Mouse (Mus musculus) layer of hippocampus, postnatal 14 days (tissue): ENCODE data around the gene Scel. TPM values are rescaled to one million over a fixed set of nuclear protein-coding genes. Genes with fewer than 3 reads are reported as not detected.
A peak's percentile ranks its signal among the peaks of the same experiment; 100 is the strongest.
"Not testable (repeated sequence)": the region's sequence is repeated elsewhere in the genome, so short reads cannot be mapped to it uniquely, and the experiment has no call there.

ENCODE experiments used
- DNase-seq, 2 experiments: peaks; one replicate each; pipeline ENCODE4 v3.0.0; 2021 to 2022; ENCODE audit warnings: low spot score in 2 of 2, mixed read lengths in 1 of 2
- long read RNA-seq, 2 experiments: library from polyadenylated mRNA; stranded (forward); transcript quantifications; one replicate each; pipeline ENCODE4 v2.0.0; 2021
- total RNA-seq, 2 experiments: library from RNA; stranded (reverse); gene quantifications; 2 replicates each; pipeline ENCODE4 v1.2.3; 2021

Scel gene
- total RNA-seq: 1 to 10 TPM in 1 of 2 experiments, under 1 TPM in 1; 0.55 to 1.1 TPM
- long read RNA-seq, experiment 1: 0 reads
- long read RNA-seq, experiment 2: 0 reads

DNA sequence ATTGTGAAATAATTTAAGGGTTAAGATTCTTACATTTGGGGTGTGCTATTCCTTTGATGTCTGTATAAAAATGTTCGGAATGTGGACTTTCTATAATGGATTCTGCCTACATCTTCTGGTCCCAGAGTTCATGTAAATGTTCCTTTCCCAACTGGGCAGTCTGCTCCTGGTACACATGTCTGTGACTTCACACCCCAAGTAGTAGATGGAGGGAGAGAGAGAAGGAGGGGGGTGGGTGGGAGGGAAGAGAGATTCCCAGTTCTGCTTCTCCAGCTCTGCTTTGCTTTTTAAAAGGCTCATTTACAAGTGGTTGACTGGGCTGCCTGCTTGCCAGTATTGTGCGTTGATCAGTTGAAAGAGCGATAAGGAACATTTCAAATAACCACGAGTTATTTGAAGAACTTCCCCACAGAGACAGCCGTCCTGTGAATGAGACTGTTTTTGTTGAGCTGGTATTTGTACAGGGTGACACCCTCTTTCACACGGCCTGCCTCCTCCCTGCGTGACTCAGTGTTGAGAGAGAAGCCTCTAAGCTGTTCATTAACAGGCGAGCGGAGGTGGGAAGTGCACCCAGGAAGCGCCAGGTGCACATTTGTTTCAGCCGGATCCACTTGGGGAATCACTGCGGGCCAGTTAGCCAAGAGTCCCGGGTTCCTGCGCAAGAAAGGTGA lies at the start of gene Scel:
Gene Scel, plus strand, starts transcription at position 541 of the 671 bp plus-strand sequence.
- no peak for DNase-seq

DNA sequence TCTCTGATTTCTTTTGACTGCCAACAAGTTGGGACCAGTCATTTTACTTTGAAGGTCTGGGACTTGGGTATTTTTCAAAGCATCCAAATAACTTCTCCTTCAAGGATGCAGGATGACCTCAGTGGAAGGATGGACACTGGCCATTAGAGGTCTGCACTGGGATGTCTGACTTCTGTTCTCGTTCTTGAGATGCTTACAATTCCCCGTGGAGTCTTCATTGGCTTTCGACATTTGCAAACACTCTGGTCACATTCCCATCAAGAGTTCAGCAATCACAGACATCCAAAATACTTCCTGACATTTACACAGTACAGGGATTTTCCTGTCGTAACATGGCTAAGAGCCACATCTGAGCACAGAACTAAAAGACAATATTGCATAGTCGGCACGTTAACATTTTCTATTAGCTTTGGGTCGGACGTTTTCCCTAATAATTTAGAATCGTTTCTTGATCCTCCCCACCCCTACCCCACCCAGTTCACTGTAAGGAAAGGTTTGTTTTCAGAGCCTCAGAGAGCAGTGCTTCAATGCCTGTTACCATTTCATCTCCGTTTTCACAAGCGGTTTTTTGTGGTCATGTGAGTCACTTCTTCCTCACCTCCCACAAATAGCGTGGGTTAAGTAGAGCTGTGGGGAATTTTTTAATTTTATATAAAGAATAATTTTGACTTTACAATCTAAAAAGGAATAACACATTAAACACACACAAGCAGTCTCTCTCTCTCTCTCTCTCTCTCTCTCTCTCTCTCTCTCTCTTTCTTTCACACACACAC lies 44.3 kb upstream of the Scel start:
- DNase-seq: no peak

- peak; percentile 56 to 91 for DNase-seq
Measured at GRCm38 (mm10) chr14:103469464-103470015, 43.6 kb upstream of the Scel start.

DNA sequence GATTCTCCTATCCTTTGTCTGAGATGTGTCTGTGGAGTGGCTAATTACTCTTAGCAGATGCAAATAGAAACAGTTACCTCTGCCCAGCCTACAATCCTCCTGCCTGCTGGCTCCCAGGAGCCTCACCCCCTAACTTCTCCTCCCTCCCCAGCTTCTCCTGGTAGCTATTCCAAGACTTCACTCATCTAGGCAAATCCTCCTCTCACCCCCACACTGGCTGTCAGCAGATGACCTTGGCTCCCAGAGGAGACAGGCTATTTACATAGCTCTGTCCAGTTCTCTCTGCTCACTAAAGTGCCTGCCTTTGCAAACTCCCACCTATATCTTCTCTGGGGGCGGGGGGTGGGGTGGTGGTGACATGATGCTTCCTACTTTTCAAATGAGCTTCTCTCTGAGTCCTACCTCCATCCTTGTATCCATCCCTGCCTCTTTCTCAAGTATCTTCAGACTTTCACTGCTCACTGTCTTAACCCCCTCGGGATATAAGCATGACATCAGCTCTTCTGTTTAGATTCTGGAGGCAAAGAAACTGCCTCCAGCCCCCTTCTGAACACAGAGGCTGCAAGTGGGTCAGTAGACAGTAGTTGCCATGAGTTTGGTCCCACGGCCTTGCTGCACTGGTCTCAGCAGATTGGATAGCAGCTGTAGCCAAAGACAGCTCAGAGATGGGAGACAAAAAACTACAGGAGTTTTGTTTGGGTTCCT lies 41.9 kb upstream of the Scel start:
- DNase-seq: no peak

- DNase-seq: peak; percentile 65 to 77
Measured at GRCm38 (mm10) chr14:103471806-103472553, 41.2 kb upstream of the Scel start.

- DNase-seq: no peak
Measured at GRCm38 (mm10) chr14:103472554-103472905, 40.6 kb upstream of the Scel start.

- DNase-seq: no peak
Measured at GRCm38 (mm10) chr14:103475312-103475711, 37.8 kb upstream of the Scel start.

GRCm38 (mm10) chr14:103476232-103476631 lies 36.9 kb upstream of the Scel start:
- DNase-seq: not testable (repeated sequence)

DNA sequence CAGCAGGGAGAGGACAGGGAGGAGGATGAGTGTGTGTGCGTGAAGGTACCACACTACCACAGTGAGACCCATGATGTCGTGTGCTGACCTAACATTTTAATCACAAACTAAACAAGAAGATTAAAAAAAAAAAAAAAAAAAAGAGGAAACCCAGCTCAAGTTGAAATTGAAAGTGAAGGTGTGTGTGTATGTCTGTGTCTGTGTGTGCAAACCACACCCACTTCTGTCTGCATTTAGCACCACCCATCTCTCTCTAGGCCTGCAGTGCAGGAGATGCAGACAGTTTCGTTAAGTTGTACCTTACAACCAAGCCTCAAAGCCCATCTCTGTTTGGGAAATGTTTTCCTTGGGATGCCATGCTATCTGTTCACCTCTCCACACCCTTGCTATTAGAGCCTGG lies 35.9 kb upstream of the Scel start:
- DNase-seq: no peak

DNA sequence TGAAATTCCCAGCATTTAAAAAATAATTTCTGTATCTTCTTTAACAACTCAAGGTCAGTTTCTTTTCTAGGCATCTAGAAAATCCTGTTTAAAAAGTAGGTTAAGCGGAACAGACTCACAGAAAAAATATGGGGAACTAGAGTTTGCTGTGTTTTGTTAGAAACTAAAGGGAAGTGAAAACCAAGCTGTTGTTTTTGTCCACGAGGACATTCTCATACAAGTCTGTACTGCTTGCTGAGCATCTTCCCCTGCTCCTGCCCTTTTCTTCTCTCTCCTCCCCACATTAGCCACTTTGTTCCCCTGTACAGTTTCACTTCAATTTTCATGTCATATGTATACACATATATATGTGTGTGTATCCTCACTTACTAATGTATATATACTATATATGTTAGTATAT lies 35.2 kb upstream of the Scel start:
- DNase-seq: no peak

- DNase-seq: no peak
Measured at GRCm38 (mm10) chr14:103479446-103479845, 33.7 kb upstream of the Scel start.

- DNase-seq: no peak
Measured at GRCm38 (mm10) chr14:103481514-103481913, 31.6 kb upstream of the Scel start.

- DNase-seq: no peak
Measured at GRCm38 (mm10) chr14:103485671-103486070, 27.5 kb upstream of the Scel start.

- DNase-seq: no peak
Measured at GRCm38 (mm10) chr14:103486974-103487373, 26.2 kb upstream of the Scel start.

GRCm38 (mm10) chr14:103488659-103489058 lies 24.5 kb upstream of the Scel start:
- peak in 1 of 2 experiments; percentile 50 for DNase-seq

GRCm38 (mm10) chr14:103498199-103498598 lies 14.9 kb upstream of the Scel start:
- DNase-seq: no peak

- no peak for DNase-seq
Measured at GRCm38 (mm10) chr14:103498613-103499012, 14.5 kb upstream of the Scel start.

DNA sequence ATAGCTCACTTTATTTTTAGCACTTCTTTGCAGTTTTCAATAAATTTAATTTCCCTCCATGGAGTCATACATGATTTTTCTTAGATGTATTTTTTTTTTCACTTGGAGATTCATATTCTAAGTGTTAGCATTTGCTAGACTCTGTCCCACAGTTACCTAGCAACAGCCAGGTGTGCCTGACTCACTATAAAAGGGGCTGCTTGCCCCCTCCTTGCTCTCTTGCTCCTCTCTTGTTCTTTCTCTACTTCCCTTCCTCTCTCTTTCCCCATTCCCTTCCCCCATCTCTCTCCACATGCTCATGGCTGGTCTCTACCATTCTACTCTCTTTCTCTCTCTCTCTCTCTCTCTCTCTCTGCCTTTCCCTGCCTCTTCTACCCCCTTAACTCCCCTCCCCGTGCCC lies 14.1 kb upstream of the Scel start:
- no peak for DNase-seq

- no peak for DNase-seq
Measured at GRCm38 (mm10) chr14:103500309-103500708, 12.8 kb upstream of the Scel start.

GRCm38 (mm10) chr14:103500941-103501340 lies 12.2 kb upstream of the Scel start:
- DNase-seq: no peak

GRCm38 (mm10) chr14:103504514-103504913 lies 8.6 kb upstream of the Scel start:
- DNase-seq: no peak
